Mouse (Mus musculus): ENCODE data around the gene Nars2. TPM values are rescaled to one million over a fixed set of nuclear protein-coding genes. Genes with fewer than 3 reads are reported as not detected.

Gene Nars2
- 9.9 TPM for polyA plus RNA-seq (2015; fragmentation: Illumina TruSeq; extraction: RNeasy Lipid Tissue Mini Kit (QIAGEN cat#74804); ENCODE audit: insufficient read depth, low replicate concordance)

DNA sequence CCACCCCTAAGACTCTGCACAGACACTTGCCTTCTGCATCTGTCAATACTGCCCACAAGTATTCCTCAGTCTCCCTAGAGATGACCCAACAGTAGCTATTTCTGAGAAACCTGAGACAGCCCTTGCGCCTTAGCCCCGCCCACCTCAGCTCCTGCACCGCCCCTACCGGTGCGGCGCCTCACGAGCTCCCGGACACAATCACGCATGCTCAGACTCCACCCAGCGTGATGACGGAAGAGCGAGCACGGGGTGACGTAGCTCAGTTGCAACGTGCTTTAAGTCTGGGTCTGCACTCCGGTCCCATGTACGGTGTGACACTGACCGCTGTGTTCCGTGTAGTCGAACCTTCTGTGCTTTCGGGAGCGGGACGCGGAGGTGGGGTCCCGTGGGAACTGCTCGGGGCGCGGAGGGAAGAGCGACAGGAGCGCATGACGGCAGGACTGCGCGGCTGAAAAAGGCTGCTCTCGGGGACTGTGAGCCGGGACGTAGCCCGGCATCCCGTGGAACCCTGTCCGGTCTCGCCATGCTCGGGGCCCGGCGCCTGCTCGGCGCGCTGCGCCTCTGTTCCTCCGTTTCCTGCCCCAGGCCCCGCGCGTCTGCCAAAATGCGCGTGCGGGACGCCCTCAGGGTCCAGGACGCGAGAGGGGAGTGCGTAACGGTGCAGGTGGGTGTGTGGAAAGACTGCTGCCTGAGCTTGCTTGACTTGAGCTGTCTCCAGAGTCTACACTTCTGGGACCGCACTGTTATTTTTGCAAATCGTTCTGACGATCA is at the start of gene Nars2:
Nars2 (plus strand) TSS at position 225 of the 771 bp plus-strand sequence.

DNA sequence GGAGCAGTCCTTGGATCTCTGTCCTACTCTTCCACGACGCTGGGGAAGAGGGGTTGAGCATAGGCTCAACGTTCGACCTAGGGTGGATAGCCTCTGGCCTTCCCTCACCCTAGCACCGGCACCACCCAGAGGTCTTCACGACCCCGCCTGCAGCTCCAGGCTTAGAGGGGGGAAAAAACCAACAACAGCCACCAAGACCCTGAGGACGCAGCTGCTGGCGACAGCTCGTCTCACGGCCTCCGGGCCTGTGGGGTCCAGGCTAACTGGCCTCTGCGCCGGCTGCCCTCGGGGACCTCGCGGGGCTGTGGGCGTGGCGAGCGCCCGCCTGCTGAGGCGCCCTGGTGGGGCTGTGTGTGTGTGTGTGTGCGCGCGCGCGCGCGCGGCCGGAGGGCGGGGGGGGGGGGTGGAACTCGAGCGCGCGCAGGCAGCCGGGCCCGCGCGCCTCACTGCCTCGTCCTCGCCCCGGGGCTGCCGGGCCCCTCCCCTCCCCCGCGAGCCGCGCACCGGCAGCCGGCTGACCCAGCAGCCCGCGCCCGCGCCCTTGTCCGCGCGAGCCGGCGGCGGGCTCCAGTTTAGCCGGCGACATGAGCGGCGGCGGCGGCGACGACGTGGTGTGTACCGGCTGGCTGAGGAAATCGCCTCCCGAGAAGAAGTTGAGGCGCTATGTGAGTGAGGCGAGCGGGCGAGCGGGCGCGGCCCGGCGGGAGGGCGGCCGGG is 130.1 kb downstream of the Nars2 start, which contains the start of gene Gab2:
Gab2 (plus strand) TSS at position 345 of the 717 bp plus-strand sequence.

Other genes with a start within 250 kb of the Nars2 start
- gene Gab2, start 130.1 kb downstream of the Nars2 start, polyA plus RNA-seq (2015; fragmentation: Illumina TruSeq; extraction: RNeasy Lipid Tissue Mini Kit (QIAGEN cat#74804); ENCODE audit: insufficient read depth, low replicate concordance): 12.9 TPM